Mouse (Mus musculus): ENCODE measurements at regions not wholly inside any gene's neighbourhood (a gene's known extent, or its start where the extent isn't known, plus 50 kb on each side); places are given as distances from the start of the nearest gene placed in this dataset.

GRCm38 (mm10) chr17:64229225-64229976 lies 102.3 kb downstream of the Pja2 start:
- ATAC-seq (ENCODE audit: low TSS enrichment) = peak; percentile 55; the same call in 1 of the 2 replicates

DNA sequence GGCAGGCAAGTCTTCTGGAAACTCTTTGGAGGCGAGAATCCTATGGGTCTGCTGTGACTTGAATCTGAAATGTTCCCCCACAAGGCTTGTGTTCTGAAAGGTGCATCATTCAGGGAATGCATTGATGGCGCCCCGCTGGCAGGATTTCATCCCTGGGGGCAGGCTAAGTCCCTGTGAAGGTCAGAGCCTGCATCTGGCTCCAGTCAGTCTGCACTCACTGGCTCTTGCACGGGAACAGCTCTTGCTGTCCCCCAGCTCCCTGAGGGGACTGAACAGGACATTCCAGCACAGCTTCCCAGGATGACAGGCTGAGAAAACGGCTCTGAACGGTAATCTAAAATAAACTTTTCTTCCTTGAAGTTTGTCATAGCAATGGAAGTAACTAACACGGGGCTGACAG lies 117.1 kb downstream of the Pja2 start:
- no peak for ATAC-seq (ENCODE audit: low TSS enrichment)

GRCm38 (mm10) chr17:64213251-64213650 lies 118.5 kb downstream of the Pja2 start:
- ATAC-seq (ENCODE audit: low TSS enrichment) = no peak

- ATAC-seq (ENCODE audit: low TSS enrichment) = no peak
These were observed 120.4 kb downstream of the Pja2 start for GRCm38 (mm10) chr17:64211281-64211680.

GRCm38 (mm10) chr17:64210366-64210765 lies 121.3 kb downstream of the Pja2 start:
- no peak for ATAC-seq (ENCODE audit: low TSS enrichment)

GRCm38 (mm10) chr17:64209640-64210039 lies 122.1 kb downstream of the Pja2 start:
- no peak for ATAC-seq (ENCODE audit: low TSS enrichment)

DNA sequence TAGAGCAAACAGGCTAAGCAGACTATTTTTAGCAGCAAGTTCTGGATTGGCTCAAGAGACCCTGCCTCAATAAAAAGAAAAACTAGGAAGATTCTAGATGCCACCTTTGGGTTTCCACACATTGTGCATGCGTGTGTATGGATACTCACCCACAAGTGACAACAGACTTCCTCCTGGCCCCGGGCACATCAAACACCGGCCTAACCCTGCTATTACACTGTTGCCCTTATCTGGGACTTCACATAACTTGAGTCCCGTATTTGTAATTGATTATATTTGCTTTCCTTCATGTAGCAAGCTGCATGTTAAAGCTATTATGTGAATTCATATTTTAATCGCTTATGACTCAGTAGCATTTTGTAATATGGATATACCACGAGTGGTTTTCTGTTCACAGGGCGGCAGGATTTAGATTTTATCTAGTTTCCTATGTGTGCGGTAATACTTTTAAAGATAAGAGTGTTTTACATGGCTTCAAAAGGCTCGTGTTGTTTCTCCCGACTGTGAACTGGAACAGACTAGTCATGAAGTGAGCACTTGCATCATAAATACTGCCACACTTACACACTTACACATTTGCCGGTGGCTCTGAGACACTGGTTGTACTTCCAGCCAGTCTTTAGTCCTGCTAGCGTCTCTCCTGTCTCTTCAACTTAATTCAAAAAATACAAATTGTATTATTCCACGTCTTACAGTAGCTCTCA lies 123.4 kb downstream of the Pja2 start:
- no peak for ATAC-seq (ENCODE audit: low TSS enrichment)

DNA sequence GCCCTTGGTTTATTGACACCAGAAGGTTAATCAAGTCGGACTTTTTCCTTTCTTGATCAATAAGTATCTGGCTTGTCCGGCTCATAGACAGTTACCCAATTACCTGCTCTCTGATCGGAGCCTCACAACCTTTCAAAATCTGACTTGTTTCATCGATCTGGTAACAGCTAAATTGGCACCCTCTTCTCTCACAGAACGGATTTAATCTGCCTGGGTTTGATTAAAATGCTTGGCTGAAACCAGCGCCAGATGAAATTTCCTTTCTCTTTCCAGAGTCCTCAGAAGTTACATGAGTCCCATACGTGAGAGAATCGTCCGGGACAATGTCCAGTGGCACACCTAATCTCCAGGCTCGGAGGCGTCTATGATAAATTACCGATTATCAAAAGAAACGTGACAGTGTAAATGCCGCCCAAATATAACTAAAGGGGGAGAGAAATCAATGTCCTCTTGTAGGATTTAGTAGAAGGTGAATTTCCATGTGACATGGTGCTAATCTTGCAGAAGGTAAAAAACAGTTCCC lies 125.5 kb downstream of the Pja2 start:
- no peak for ATAC-seq (ENCODE audit: low TSS enrichment)

DNA sequence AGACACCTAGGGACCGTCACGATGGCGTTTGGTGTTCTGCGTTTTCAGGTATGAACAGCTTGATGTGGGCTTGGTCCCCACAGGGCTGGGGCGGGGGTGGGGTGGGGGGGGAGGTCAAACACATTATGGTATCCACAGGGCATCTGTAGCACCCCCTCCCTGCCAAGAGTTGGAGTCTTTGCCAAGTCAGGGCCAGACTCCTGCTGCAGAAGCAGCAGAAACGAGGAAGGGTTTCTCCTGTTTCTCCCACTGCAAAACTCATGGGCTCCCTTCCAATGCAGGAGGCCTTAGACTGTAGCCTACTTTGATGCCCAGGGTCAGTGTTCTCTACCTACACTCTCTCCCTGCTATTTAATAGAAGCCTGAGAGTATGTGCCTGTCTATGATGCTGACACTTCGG lies 128.1 kb downstream of the Pja2 start:
- ATAC-seq (ENCODE audit: low TSS enrichment) = no peak

- peak; percentile 88 for ATAC-seq (ENCODE audit: low TSS enrichment)
These were observed 129.5 kb downstream of the Pja2 start for GRCm38 (mm10) chr17:64202248-64202647.

DNA sequence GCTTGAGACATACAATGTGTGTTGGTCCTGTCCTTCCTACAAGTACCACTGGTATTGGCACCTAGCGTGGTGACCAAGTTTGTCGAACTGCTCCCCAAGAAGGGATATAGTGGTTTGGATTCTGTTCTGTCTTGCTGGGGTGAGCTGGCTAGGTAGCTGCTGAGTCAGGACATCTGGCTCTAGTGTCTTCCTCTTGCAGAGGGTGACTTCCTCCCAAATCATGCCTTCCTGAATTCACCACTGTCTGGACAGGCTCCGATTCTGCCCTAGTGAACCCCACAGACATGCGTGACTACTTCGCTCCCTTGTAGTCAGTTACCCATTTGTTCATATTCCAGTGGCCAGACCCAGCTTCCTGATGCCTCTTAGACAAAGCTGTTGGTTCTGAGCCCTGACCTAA lies 130.1 kb downstream of the Pja2 start:
- ATAC-seq (ENCODE audit: low TSS enrichment) = no peak

DNA sequence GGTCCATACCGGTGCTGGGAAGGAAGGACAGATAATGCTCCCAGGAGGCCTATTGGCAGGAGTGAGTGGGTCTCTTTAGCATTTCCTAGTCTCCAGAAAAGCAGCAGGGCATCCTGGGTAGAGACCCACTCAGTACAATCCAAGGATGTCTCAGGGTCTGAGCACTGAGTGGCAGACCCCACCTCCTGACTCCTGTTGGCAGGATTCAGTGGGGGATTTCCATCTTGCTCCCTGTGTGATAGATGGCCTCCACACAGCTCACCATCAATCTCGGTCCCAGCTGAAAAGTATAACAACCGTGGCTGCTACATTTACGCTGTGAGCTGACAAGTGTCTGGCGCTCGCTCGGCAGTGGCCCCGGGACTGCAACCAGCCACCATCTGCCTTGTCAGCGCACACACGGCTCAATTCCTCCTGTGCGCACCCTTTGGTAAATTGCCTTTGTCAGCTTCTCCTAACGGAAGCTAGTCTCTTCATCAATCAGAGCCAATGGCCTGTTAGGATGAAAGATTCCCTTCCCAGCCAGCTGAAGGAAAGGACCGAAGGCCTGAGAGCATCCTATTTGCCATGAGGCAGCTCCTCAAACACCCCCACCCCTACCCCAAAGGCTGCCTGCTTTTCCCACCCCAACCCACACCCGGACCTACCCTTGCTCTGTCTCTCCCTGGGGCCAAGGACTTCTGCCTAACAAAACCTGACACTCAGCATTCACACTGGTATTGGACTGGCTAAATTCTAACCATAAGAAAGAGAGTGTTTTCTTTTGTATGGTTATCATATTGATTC lies 131.4 kb downstream of the Pja2 start:
- ATAC-seq (ENCODE audit: low TSS enrichment) = no peak

DNA sequence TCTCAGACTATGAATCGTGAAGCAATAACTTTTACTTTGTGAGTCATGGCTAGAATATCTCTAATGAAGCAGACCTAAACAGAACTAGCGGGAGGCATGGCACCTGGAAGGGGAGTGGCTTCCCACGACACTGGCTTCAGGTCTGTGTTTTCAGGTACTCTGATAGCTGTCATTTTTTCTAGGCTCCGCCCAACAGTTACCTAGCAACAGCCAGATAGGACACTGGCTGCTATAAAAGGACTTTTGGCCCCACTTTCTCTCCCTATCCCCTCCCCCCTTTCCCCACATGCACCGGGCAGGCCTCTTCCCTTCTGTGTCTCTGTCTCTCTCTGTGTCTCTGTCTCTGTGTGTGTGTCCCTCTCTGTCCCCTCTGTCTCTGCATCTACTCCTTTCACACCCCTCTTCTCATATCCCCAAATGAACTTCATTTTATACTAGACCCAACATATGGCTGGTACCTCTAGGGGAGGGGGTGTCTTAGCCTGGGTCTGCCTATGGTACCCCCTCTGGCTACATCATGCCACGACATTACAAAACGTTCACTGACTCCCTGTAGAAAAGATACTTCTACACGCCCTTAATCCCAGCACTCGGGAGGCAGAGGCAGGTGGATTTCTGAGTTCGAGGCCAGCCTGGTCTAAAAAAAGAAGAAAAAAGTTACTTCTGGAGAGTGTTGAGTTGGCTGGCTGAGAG lies 132.3 kb downstream of the Pja2 start:
- no peak for ATAC-seq (ENCODE audit: low TSS enrichment)

GRCm38 (mm10) chr17:64196437-64196836 lies 135.3 kb downstream of the Pja2 start:
- no peak for ATAC-seq (ENCODE audit: low TSS enrichment)

DNA sequence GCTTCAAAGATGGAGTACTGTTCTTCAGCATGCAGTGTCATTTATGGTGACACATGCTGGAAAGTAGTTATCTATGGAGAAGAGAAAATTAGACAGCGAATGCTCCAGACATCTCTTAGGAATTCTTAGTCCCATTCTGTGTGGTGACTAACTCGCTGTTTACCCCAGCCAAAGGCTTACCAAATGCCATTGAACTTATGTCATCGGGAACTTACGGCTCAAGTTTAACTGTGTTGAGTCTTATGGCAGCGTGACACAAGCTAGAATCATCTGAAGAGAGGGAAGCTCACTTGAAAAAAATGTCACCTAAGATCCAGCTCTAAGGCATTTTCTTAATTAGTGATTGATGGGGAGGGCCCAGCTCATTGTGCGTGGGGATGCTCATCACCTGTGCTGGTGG lies 138.7 kb downstream of the Pja2 start:
- ATAC-seq (ENCODE audit: low TSS enrichment) = no peak

All from frontal cortex, adult (tissue).